Mouse (Mus musculus) embryonic facial prominence, embryonic 12.5 days (tissue): Measurements from ENCODE around the gene Bcl2l12. TPM values are rescaled to one million over a fixed set of nuclear protein-coding genes. Genes with fewer than 3 reads are reported as not detected.
A peak's percentile ranks its signal among the peaks of the same experiment; 100 is the strongest.

Experiments used
- ATAC-seq: fragments of 200-750 bp; cut with Nextera tagmentation; 2 replicates; pipeline ENCODE4 v1.8.0; 2017; ENCODE audit not compliant: insufficient number of reproducible peaks, insufficient read depth, low FRiP score, low TSS enrichment
- H3K27ac ChIP-seq: fragments of 300-500 bp; sonication (generic); 2 replicates; pipeline ENCODE4 v1.5.1; 2016; ENCODE audit warnings: mild to moderate bottlenecking
- H3K27me3 ChIP-seq: fragments of 300-500 bp; sonication (generic); 2 replicates; pipeline ENCODE4 v1.6.1; 2016; ENCODE audit warnings: mild to moderate bottlenecking, moderate library complexity
- H3K36me3 ChIP-seq: fragments of 300-500 bp; sonication (generic); 2 replicates; pipeline ENCODE4 v1.6.1; 2016; ENCODE audit warnings: mild to moderate bottlenecking
- H3K4me1 ChIP-seq: fragments of 300-500 bp; sonication (generic); 2 replicates; pipeline ENCODE4 v1.6.1; 2016
- H3K4me2 ChIP-seq: fragments of 300-500 bp; sonication (generic); replicated peaks from 2 replicates; pipeline ENCODE4 v1.6.1; 2016; ENCODE audit warnings: mild to moderate bottlenecking, moderate library complexity
- H3K4me3 ChIP-seq: fragments of 300-500 bp; sonication (generic); 2 replicates; pipeline ENCODE4 v1.5.1; 2016; ENCODE audit warnings: mild to moderate bottlenecking
- H3K9ac ChIP-seq: fragments of 300-500 bp; sonication (generic); 2 replicates; pipeline ENCODE4 v1.6.1; 2016; ENCODE audit warnings: mild to moderate bottlenecking, moderate library complexity
- H3K9me3 ChIP-seq: fragments of 300-500 bp; sonication (generic); 2 replicates; pipeline ENCODE4 v1.6.1; 2016; ENCODE audit warnings: mild to moderate bottlenecking, moderate library complexity
- WGBS: fragments of 180-500 bp; shearing (Covaris S2); methylation state at CpG from one replicate; pipeline ENCODE4 v1.1.7; 2016; 5-methylcytosine and 5-hydroxymethylcytosine counted together
- polyA plus RNA-seq: library from polyadenylated mRNA; unstranded; fragments of >200 nt; fragmentation: Nextera tagmentation; extraction: Ambion mirVana; gene quantifications from 2 replicates; pipeline ENCODE4 v1.2.1, GENCODE M21; 2016

Bcl2l12 gene
- polyA plus RNA-seq, 1 experiment from 2014 or later = 79.9 TPM

GRCm38 (mm10) chr7:45015957-45016612 is 17.6 kb upstream of the Bcl2l12 start, which contains the start of gene Scaf1:
Gene Scaf1, minus strand, starts transcription at chr7:45016363.
- H3K9me3 ChIP-seq = no peaks in the 10 kb centered on the region
- H3K4me1 ChIP-seq = peaks cover 22% of the 10 kb centered on the region
- H3K9ac ChIP-seq = peak within 1 kb of the TSS; percentile 96
- under 1% methylated on average over 69 of the region's 69 CpGs for WGBS
- H3K4me3 ChIP-seq = peak within 1 kb of the TSS; percentile 92
- H3K27ac ChIP-seq = peak within 1 kb of the TSS; percentile 93
- H3K4me2 ChIP-seq = peak within 1 kb of the TSS; percentile 74
- peaks cover 26% of the 10 kb centered on the region for H3K36me3 ChIP-seq
- H3K27me3 ChIP-seq = peaks cover 2% of the 10 kb centered on the region; the same call in 1 of the 2 replicates
- ATAC-seq = peak; percentile 86

- H3K36me3 ChIP-seq = peaks cover 31% of the 10 kb centered on the region
- H3K4me3 ChIP-seq = peak overlapping the region; percentile 92
- no peak; the same call in 1 of the 2 replicates for ATAC-seq
- H3K4me2 ChIP-seq = peak overlapping the region; percentile 74
- peak overlapping the region; percentile 96 for H3K9ac ChIP-seq
- H3K9me3 ChIP-seq = no peaks in the 10 kb centered on the region
- peak overlapping the region; percentile 81 for H3K27ac ChIP-seq
- WGBS = 2% methylated on average over 20 of the region's 20 CpGs
- H3K27me3 ChIP-seq = peaks cover under 1% of the 10 kb centered on the region; the same call in 1 of the 2 replicates
- peaks cover 22% of the 10 kb centered on the region for H3K4me1 ChIP-seq
Observed at GRCm38 (mm10) chr7:45015344-45015956, 16.9 kb upstream of the Bcl2l12 start.

DNA sequence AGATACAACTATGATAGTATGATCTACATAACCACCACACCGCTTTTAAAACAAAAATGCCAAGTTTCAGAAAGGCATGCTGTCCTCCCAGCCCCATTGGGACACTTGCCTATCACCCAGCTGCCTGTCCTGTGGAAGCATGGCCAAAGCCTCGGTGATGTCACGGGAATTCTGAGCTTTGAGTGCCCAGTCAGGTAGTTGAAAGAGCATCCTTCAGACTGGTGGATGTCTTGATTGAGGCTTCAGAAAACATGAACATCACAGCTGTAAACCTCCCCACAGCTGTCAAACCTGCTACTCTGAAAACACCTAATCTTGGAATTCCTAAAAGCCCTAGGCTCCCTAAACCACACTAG is 15.6 kb upstream of the Bcl2l12 start:
- no peak overlapping the region for H3K27ac ChIP-seq
- no peaks in the 10 kb centered on the region for H3K27me3 ChIP-seq
- H3K9me3 ChIP-seq = no peaks in the 10 kb centered on the region
- WGBS = 92% methylated on average over 3 of the region's 3 CpGs
- no peak for ATAC-seq
- H3K4me1 ChIP-seq = peaks cover 18% of the 10 kb centered on the region
- H3K4me3 ChIP-seq = no peak overlapping the region
- no peak overlapping the region for H3K4me2 ChIP-seq
- peaks cover 45% of the 10 kb centered on the region for H3K36me3 ChIP-seq
- H3K9ac ChIP-seq = no peak overlapping the region

- peaks cover 14% of the 10 kb centered on the region for H3K4me1 ChIP-seq
- 97% methylated on average over 16 of the region's 16 CpGs for WGBS
- no peaks in the 10 kb centered on the region for H3K9me3 ChIP-seq
- no peaks in the 10 kb centered on the region for H3K27me3 ChIP-seq
- H3K36me3 ChIP-seq = peaks cover 50% of the 10 kb centered on the region
- no peak for ATAC-seq
- no peak overlapping the region for H3K4me2 ChIP-seq
- H3K27ac ChIP-seq = no peak overlapping the region
- no peak overlapping the region for H3K4me3 ChIP-seq
- no peak overlapping the region for H3K9ac ChIP-seq
Observed at GRCm38 (mm10) chr7:45013366-45014095, 15.0 kb upstream of the Bcl2l12 start.

- H3K27me3 ChIP-seq = no peaks in the 10 kb centered on the region
- no peak overlapping the region for H3K9ac ChIP-seq
- no peak overlapping the region for H3K27ac ChIP-seq
- ATAC-seq = no peak
- no peaks in the 10 kb centered on the region for H3K9me3 ChIP-seq
- no peak overlapping the region for H3K4me2 ChIP-seq
- H3K4me3 ChIP-seq = no peak overlapping the region
- 76% methylated on average over 4 of the region's 4 CpGs for WGBS
- peaks cover 10% of the 10 kb centered on the region for H3K4me1 ChIP-seq
- H3K36me3 ChIP-seq = peaks cover 57% of the 10 kb centered on the region
Observed at GRCm38 (mm10) chr7:45012824-45013223, 14.3 kb upstream of the Bcl2l12 start.

DNA sequence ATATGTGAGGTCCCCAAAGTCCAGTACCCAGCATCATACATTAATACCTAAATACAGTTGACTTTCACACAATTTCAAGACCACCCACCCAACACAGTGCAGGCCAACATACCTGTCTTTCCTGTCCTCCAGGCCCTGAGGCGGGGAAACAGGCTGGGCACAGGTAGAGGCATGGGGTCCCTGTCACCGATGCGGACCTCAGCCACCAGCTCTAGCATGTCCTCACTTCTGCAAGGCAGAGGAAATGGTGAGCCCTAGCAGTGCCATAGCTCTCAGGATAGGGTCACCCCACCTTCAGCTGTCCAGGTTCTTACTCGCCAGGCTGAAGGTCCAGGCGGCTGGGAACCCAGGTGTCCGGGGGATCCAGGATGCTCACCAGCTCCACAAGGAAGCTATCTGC is 13.5 kb upstream of the Bcl2l12 start:
- Histone ChIP-seq H3K9ac (no peak overlapping the region), H3K27ac (no peak overlapping the region), H3K4me1 (peaks cover 10% of the 10 kb centered on the region), H3K4me2 (no peak overlapping the region), H3K9me3 (no peaks in the 10 kb centered on the region), H3K4me3 (no peak overlapping the region), H3K27me3 (no peaks in the 10 kb centered on the region), H3K36me3 (peaks cover 65% of the 10 kb centered on the region)
- no peak for ATAC-seq
- 92% methylated on average over 6 of the region's 6 CpGs for WGBS

DNA sequence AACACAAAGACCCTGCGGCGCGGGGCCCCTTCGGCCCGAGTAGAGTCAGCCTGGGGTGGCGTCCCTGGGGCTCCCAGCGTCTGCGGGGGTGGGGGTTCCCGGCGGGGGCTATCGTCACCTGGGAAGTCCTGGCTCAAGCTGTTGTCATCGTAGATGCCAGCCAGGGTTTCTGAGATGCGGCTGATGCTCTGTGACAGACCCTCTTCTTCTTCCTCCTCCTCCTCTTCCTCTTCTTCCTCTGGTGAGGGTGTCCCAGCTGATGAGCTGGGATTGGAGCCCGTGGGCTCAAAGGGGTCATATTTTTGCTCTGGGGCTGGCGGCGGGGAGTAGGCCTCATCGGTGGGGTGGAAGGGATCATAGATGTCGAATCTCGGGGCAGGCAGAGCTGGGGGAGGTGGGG is 9.9 kb upstream of the Bcl2l12 start:
- H3K9ac ChIP-seq = no peak overlapping the region
- H3K4me1 ChIP-seq = no peaks in the 10 kb centered on the region
- H3K27me3 ChIP-seq = no peaks in the 10 kb centered on the region
- peaks cover 97% of the 10 kb centered on the region for H3K36me3 ChIP-seq
- no peak for ATAC-seq
- WGBS = 95% methylated on average over 19 of the region's 19 CpGs
- no peak overlapping the region for H3K4me2 ChIP-seq
- no peak overlapping the region for H3K4me3 ChIP-seq
- no peak overlapping the region for H3K27ac ChIP-seq
- H3K9me3 ChIP-seq = no peaks in the 10 kb centered on the region

DNA sequence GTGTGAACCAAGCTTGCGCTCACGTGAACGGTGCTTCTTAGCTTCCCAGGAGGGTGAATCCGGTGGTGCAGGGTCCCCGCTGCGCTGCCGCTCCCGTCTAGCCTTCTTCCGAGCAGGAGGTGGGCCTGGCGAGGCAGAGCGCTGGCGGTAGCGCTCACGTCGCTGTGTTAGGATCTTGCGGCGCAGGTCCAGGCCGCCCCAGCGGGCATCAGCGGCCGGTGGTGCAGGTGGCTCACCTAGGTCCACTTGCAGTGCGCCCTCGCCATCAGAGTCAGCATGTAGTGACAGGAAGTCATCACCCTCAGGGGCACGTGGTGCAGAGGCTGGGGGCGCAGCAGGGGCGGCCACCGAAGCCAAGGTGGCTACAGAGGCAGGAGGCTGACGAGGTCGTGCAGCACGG is 9.3 kb upstream of the Bcl2l12 start:
- H3K4me3 ChIP-seq = no peak overlapping the region
- no peak overlapping the region for H3K4me2 ChIP-seq
- 93% methylated on average over 30 of the region's 30 CpGs for WGBS
- no peaks in the 10 kb centered on the region for H3K4me1 ChIP-seq
- H3K27ac ChIP-seq = no peak overlapping the region
- H3K9me3 ChIP-seq = no peaks in the 10 kb centered on the region
- H3K27me3 ChIP-seq = no peaks in the 10 kb centered on the region
- H3K36me3 ChIP-seq = peaks cover 97% of the 10 kb centered on the region
- ATAC-seq = no peak
- H3K9ac ChIP-seq = no peak overlapping the region

DNA sequence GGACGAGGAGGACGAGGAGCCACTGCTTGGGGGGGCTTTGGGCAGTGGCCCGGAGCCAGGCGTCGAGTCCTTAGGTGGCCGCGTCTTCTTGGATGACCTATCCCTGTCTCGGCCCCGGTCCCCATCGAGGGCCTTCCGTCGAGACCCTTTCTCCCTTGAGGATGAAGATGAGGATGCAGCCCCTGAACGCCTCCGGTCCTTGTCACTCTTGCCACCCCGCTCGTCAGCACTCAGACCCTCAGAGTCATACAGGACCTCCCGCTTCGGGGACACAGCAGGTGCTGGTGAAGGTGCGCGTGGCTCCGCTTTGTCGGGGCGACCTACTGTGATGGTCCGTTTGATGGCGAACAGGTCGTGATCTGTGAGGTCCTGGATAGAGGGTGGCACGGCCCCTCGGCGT is 8.6 kb upstream of the Bcl2l12 start:
- no peak overlapping the region for H3K4me2 ChIP-seq
- no peak overlapping the region for H3K27ac ChIP-seq
- H3K4me1 ChIP-seq = no peaks in the 10 kb centered on the region
- H3K9ac ChIP-seq = no peak overlapping the region
- ATAC-seq = no peak
- WGBS = 97% methylated on average over 29 of the region's 29 CpGs
- peaks cover 97% of the 10 kb centered on the region for H3K36me3 ChIP-seq
- no peak overlapping the region for H3K4me3 ChIP-seq
- no peaks in the 10 kb centered on the region for H3K27me3 ChIP-seq
- no peaks in the 10 kb centered on the region for H3K9me3 ChIP-seq

- H3K36me3 ChIP-seq = peaks cover 97% of the 10 kb centered on the region
- H3K27me3 ChIP-seq = no peaks in the 10 kb centered on the region
- no peak overlapping the region for H3K4me2 ChIP-seq
- H3K4me1 ChIP-seq = no peaks in the 10 kb centered on the region
- WGBS = 90% methylated on average over 12 of the region's 12 CpGs
- H3K4me3 ChIP-seq = no peak overlapping the region
- no peaks in the 10 kb centered on the region for H3K9me3 ChIP-seq
- no peak overlapping the region for H3K27ac ChIP-seq
- ATAC-seq = no peak
- no peak overlapping the region for H3K9ac ChIP-seq
Observed at GRCm38 (mm10) chr7:45006503-45006902, 8.0 kb upstream of the Bcl2l12 start.

DNA sequence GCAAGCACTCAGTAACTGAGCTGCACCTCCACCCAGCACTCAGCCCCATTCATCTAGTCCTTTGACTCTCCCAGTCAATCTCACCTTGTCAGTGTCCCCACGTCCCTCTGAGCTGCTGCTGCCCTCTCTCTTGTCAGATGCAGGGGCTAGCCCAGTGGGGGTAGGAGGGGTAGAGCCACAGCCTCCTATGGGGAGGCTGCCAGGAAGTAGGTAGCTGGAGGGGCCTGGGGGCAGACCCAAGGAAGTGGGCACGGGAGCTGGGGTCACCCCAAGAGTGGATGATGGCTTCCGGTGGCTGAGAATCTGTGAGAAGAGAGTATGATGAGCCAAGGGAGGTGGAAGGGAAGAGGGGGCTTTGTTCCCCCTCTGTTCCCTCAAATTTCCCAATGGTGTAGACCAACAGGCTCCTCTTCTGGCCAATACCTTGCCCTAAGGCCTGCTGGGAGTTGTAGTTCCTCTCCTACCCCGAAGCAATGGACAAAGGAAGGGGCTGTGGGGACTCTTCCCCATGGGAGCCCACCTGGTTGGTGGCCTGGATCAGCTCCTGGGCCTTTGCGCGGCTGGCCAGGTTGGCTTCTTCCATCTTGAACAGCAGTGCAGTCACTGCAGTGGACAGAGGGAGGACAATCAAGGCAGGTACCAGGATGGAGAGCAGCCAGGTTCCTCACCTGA is 6.9 kb upstream of the Bcl2l12 start:
- Histone ChIP-seq H3K4me2 (no peak overlapping the region), H3K4me1 (no peaks in the 10 kb centered on the region), H3K27me3 (no peaks in the 10 kb centered on the region), H3K9ac (no peak overlapping the region), H3K4me3 (no peak overlapping the region), H3K27ac (peak overlapping the region; percentile 27; the same call in 1 of the 2 replicates), H3K9me3 (no peaks in the 10 kb centered on the region), H3K36me3 (peaks cover 99% of the 10 kb centered on the region)
- 89% methylated on average over 6 of the region's 6 CpGs for WGBS
- ATAC-seq = no peak
